Mouse (Mus musculus): ENCODE measurements at regions not wholly inside any gene's neighbourhood (a gene's known extent, or its start where the extent isn't known, plus 50 kb on each side); places are given as distances from the start of the nearest gene placed in this dataset.
A peak's percentile ranks its signal among the peaks of the same experiment; 100 is the strongest.

DNA sequence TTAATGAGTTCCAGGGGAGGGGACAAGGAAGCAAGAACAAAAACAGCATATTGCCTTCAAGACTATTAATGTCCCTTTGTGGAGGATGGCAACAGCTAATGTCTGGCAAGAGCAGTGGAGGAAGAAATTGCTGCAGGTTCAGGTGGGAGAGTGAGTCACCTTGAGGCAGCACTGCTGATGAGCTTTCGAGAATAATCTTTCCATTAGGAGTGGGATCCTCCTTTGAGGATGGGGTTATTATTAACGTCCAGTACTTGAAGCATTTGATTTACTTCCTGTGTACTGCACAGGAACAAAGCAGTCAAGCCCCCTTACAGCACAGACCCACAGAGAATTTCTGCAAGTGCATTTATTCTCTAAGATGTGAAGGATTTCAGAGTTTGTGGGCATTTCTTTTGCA, 671.2 kb upstream of the Stxbp6 start:
- no peak for ATAC-seq (ENCODE audit: low FRiP score, low read depth)
- Histone ChIP-seq H3K4me1 (no peaks in the 10 kb centered on the region), H3K9ac (replicated peaks) (no peak overlapping the region), H3K4me3 (no peak overlapping the region), H3K9me3 (no peaks in the 10 kb centered on the region), H3K4me2 (replicated peaks) (no peak overlapping the region), H3K36me3 (no peaks in the 10 kb centered on the region), H3K27me3 (no peaks in the 10 kb centered on the region), H3K27ac (replicated peaks) (no peak overlapping the region)
- 53% methylated on average over 2 of the region's 2 CpGs for WGBS

DNA sequence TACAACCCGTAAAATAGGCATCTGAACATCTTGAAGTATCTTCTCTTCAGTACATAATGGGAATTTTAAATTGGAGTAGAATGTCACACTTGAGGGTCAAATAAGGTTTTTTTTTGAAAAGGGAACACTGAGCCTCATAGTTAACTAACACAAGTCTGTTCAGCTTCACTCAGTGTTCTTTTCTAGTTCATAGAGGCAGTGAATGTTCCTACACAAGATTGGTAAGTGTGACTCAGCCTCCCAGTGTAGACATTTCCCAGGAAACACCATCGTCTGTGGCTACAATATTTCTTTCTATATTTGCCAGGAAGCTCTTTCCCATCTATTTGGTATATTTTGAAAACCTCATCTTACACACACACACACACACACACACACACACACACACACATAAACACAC, 670.1 kb upstream of the Stxbp6 start:
- WGBS = 93% methylated on average over 2 of the region's 2 CpGs
- no peak overlapping the region for H3K4me2 ChIP-seq (replicated peaks)
- no peak overlapping the region for H3K27ac ChIP-seq (replicated peaks)
- H3K4me1 ChIP-seq = no peaks in the 10 kb centered on the region
- no peaks in the 10 kb centered on the region for H3K36me3 ChIP-seq
- no peak overlapping the region for H3K4me3 ChIP-seq
- no peaks in the 10 kb centered on the region for H3K9me3 ChIP-seq
- H3K27me3 ChIP-seq = no peaks in the 10 kb centered on the region
- H3K9ac ChIP-seq (replicated peaks) = no peak overlapping the region
- ATAC-seq (ENCODE audit: low FRiP score, low read depth) = no peak

- H3K4me1 ChIP-seq = no peaks in the 10 kb centered on the region
- 77% methylated on average over 4 of the region's 4 CpGs for WGBS
- H3K9me3 ChIP-seq = no peaks in the 10 kb centered on the region
- H3K4me2 ChIP-seq (replicated peaks) = no peak overlapping the region
- no peak overlapping the region for H3K9ac ChIP-seq (replicated peaks)
- no peak overlapping the region for H3K27ac ChIP-seq (replicated peaks)
- no peaks in the 10 kb centered on the region for H3K36me3 ChIP-seq
- ATAC-seq (ENCODE audit: low FRiP score, low read depth) = no peak
- H3K4me3 ChIP-seq = no peak overlapping the region
- no peaks in the 10 kb centered on the region for H3K27me3 ChIP-seq
Measured at GRCm38 (mm10) chr12:45733661-45734060, 659.2 kb upstream of the Stxbp6 start.

DNA sequence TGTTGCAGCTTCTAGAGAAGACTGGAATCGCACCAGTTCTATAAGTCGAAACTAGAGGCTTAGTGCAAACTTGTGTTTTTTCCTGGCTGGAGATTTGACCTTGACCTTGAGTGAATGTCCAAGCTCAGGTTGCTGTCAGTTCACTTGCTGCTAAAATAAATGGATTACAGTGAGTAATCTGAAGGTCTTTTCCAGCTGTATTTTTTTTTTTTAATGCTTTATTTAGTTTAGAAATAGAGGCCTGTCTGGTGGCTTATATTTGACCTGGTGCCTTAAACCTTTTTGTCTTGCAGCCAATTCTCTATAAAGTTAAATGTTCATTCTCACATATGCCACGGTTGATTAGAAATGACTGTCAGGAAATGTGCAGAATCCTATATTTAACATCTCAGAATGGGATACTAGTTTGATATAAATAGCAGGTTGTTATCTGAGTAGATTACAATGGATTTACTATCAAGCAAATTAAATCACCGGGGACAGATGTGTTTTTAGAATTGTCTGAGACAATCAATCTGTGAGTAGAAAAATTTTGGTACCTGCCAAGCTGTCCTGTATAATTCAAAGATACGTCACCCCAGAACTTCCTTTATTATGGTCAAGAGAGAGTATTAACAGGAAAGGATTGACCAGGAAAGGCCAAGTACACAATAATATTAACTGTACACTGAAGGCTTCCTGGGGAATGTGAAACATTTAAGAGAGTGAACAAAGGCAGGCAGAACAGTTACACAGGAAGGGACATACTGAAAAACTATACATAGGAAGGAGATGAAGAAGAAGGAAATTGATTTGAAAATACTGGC, 650.3 kb upstream of the Stxbp6 start:
- Histone ChIP-seq H3K27me3 (no peaks in the 10 kb centered on the region), H3K27ac (replicated peaks) (no peak overlapping the region), H3K4me1 (no peaks in the 10 kb centered on the region), H3K36me3 (no peaks in the 10 kb centered on the region), H3K9ac (replicated peaks) (no peak overlapping the region), H3K9me3 (no peaks in the 10 kb centered on the region), H3K4me3 (no peak overlapping the region), H3K4me2 (replicated peaks) (no peak overlapping the region)
- WGBS = 80% methylated on average over 5 of the region's 5 CpGs
- no peak for ATAC-seq (ENCODE audit: low FRiP score, low read depth)

DNA sequence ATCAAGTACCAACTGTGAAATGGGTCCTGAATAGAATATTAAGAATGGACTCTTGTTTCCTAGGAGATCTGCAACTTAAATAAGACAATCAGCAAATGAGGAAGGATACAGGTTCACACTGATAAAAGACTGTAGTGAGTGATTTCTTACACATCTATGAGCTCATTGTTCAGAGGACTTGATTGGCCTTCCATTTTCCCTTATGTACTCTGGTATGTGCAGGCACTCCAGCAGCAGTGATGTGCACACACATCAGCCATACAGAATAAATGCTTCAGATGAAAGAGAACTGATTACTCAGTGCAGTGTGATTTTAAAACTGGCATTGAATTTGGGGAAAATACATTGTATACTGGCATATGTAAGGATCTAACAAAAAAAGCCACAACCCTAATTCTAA, 636.8 kb upstream of the Stxbp6 start:
- H3K4me3 ChIP-seq = no peak overlapping the region
- H3K4me1 ChIP-seq = no peaks in the 10 kb centered on the region
- no peaks in the 10 kb centered on the region for H3K27me3 ChIP-seq
- H3K9ac ChIP-seq (replicated peaks) = no peak overlapping the region
- H3K9me3 ChIP-seq = no peaks in the 10 kb centered on the region
- H3K36me3 ChIP-seq = no peaks in the 10 kb centered on the region
- ATAC-seq (ENCODE audit: low FRiP score, low read depth) = peak; percentile 76
- no peak overlapping the region for H3K27ac ChIP-seq (replicated peaks)
- no peak overlapping the region for H3K4me2 ChIP-seq (replicated peaks)

GRCm38 (mm10) chr12:45710766-45711165, 636.3 kb upstream of the Stxbp6 start:
- Histone ChIP-seq H3K9ac (replicated peaks) (no peak overlapping the region), H3K9me3 (no peaks in the 10 kb centered on the region), H3K27me3 (no peaks in the 10 kb centered on the region), H3K4me3 (no peak overlapping the region), H3K4me2 (replicated peaks) (no peak overlapping the region), H3K4me1 (no peaks in the 10 kb centered on the region), H3K27ac (replicated peaks) (no peak overlapping the region), H3K36me3 (no peaks in the 10 kb centered on the region)
- WGBS = 89% methylated on average over 1 of the region's 1 CpGs
- peak; percentile 52; the same call in 1 of the 2 replicates for ATAC-seq (ENCODE audit: low FRiP score, low read depth)

GRCm38 (mm10) chr12:45689291-45689690, 614.8 kb upstream of the Stxbp6 start:
- Histone ChIP-seq H3K27me3 (no peaks in the 10 kb centered on the region), H3K4me3 (no peak overlapping the region), H3K4me1 (no peaks in the 10 kb centered on the region), H3K36me3 (no peaks in the 10 kb centered on the region), H3K4me2 (replicated peaks) (no peak overlapping the region), H3K9ac (replicated peaks) (no peak overlapping the region), H3K27ac (replicated peaks) (no peak overlapping the region), H3K9me3 (no peaks in the 10 kb centered on the region)
- no peak for ATAC-seq (ENCODE audit: low FRiP score, low read depth)
- 79% methylated on average over 1 of the region's 1 CpGs for whole genome bisulfite sequencing

DNA sequence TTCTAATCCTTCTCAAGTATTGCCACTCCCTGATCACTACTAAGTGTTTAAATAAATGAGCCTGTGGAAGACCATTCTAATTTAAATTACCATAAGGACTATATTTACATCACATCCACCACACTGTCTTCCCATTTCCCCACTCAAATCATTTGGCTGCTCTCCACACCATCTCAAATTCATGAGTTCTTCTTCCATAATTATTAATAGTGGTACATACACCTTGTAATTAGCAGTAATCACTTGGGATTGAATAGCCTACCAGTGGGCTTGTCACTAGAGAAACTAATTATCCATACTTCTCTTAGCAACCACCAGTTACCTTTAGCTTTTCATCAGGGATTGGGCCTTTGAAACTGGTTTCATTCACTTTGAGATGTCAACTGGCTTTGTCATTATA, 612.3 kb upstream of the Stxbp6 start:
- Histone ChIP-seq H3K4me1 (no peaks in the 10 kb centered on the region), H3K4me3 (no peak overlapping the region), H3K9ac (replicated peaks) (no peak overlapping the region), H3K36me3 (no peaks in the 10 kb centered on the region), H3K27ac (replicated peaks) (no peak overlapping the region), H3K4me2 (replicated peaks) (no peak overlapping the region), H3K27me3 (no peaks in the 10 kb centered on the region), H3K9me3 (no peaks in the 10 kb centered on the region)
- ATAC-seq (ENCODE audit: low FRiP score, low read depth) = no peak

DNA sequence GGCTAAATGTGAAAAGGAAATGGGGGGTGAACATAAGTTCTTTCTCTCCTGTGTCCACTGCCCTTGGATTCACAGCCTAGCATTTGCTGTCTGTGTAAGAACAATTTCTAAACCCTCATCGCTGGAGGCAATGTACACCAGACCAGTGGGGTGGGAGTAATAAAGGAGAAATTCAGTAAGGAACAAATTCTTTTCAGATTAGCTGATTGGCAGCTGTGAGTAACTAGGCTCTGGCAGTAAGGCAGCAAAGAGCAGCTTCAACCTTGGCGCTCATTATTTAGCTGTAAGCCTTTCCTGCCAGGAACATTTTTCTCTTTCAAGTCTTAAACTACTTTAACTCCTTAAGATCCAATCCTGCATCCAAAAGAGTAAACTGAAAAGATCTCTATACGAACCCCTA, 597.9 kb upstream of the Stxbp6 start:
- Histone ChIP-seq H3K27me3 (no peaks in the 10 kb centered on the region), H3K9ac (replicated peaks) (no peak overlapping the region), H3K9me3 (no peaks in the 10 kb centered on the region), H3K4me2 (replicated peaks) (no peak overlapping the region), H3K36me3 (no peaks in the 10 kb centered on the region), H3K27ac (replicated peaks) (0 out of 2 replicates have a peak overlapping the region, but pooled peaks have one; percentile 30), H3K4me3 (no peak overlapping the region), H3K4me1 (peaks cover 16% of the 10 kb centered on the region; the same call in 1 of the 2 replicates)
- no peak for ATAC-seq (ENCODE audit: low FRiP score, low read depth)
- WGBS = 48% methylated on average over 3 of the region's 3 CpGs

GRCm38 (mm10) chr12:45671554-45671948, 597.0 kb upstream of the Stxbp6 start:
- no peak for ATAC-seq (ENCODE audit: low FRiP score, low read depth)
- 46% methylated on average over 4 of the region's 4 CpGs for WGBS

DNA sequence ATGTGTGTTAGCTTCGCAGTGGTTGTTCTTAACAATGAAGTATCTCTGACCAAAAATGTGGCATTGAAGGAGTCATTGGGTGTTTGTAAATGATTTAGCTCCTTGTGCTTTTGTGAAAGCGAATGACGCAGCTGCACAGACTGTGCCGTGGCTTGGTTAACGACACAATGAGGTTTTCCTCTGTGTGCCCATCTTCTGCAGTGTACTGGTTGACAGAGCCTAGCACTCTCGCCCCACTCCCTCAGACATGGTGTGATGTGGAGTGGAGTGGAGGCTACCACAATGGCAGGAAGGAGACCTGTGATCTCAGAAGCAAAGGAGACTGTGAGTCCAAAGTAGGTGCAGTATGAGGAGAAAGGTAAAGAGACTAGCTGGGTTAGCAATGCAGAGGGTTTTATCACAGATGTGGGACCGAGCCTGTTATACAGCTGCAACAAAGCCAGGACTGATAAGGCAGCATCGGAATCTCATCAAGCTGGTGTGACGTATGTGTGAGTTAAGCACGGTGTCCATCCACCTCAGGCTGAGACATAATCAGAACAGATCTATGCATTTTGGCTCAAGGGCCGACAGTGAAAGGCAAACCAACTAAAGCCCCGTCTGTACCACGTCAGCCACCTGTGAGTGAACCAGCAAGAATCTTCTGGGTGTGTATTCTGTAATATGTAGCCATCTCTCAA, 596.5 kb upstream of the Stxbp6 start:
- Histone ChIP-seq H3K36me3 (no peaks in the 10 kb centered on the region), H3K4me1 (peaks cover 16% of the 10 kb centered on the region; the same call in 1 of the 2 replicates), H3K27ac (replicated peaks) (peak overlapping the region; percentile 54; the same call in 1 of the 2 replicates), H3K9ac (replicated peaks) (no peak overlapping the region; the same call in 1 of the 2 replicates), H3K27me3 (no peaks in the 10 kb centered on the region), H3K4me2 (replicated peaks) (no peak overlapping the region), H3K4me3 (no peak overlapping the region), H3K9me3 (no peaks in the 10 kb centered on the region)
- WGBS = 78% methylated on average over 13 of the region's 13 CpGs
- peak; percentile 68; the same call in 1 of the 2 replicates for ATAC-seq (ENCODE audit: low FRiP score, low read depth)

More at GRCm38 (mm10) chr12:45671554-45671948, 597.0 kb upstream of the Stxbp6 start:
- Histone ChIP-seq H3K4me3 (no peak overlapping the region), H3K9me3 (no peaks in the 10 kb centered on the region), H3K27ac (replicated peaks) (peak overlapping the region; percentile 54; the same call in 1 of the 2 replicates), H3K4me2 (replicated peaks) (no peak overlapping the region), H3K9ac (replicated peaks) (no peak overlapping the region), H3K36me3 (no peaks in the 10 kb centered on the region), H3K27me3 (no peaks in the 10 kb centered on the region), H3K4me1 (peaks cover 16% of the 10 kb centered on the region; the same call in 1 of the 2 replicates)

- Histone ChIP-seq H3K36me3 (no peaks in the 10 kb centered on the region), H3K9me3 (no peaks in the 10 kb centered on the region), H3K4me3 (no peak overlapping the region), H3K27me3 (no peaks in the 10 kb centered on the region), H3K4me1 (peaks cover 16% of the 10 kb centered on the region; the same call in 1 of the 2 replicates), H3K9ac (replicated peaks) (no peak overlapping the region), H3K27ac (replicated peaks) (peak overlapping the region; percentile 54; the same call in 1 of the 2 replicates), H3K4me2 (replicated peaks) (no peak overlapping the region)
- WGBS = 82% methylated on average over 6 of the region's 6 CpGs
- peak; percentile 60 for ATAC-seq (ENCODE audit: low FRiP score, low read depth)
Measured at GRCm38 (mm10) chr12:45670246-45670873, 595.9 kb upstream of the Stxbp6 start.
